Mouse (Mus musculus) lung, adult 2 months (tissue): Measurements from ENCODE around the gene Tns3. TPM values are rescaled to one million over a fixed set of nuclear protein-coding genes. Genes with fewer than 3 reads are reported as not detected.

Experiments
- DNase-seq: peaks from one replicate; pipeline ENCODE4 v3.0.0; 2022
- H3K4me1 ChIP-seq: fragments of 200-500 bp; 2 replicates; pipeline ENCODE4 v1.6.1; 2011; ENCODE audit warnings: low read length; ENCODE audit not compliant: control insufficient read depth, insufficient read depth
- H3K4me3 ChIP-seq: fragments of 200-500 bp; replicated peaks from 2 replicates; pipeline ENCODE3; 2011; ENCODE audit warnings: low read depth, mild to moderate bottlenecking, control low read depth, low read length; ENCODE audit errors: extremely low read depth
- CTCF ChIP-seq: fragments of 200-500 bp; IDR thresholded peaks from 2 replicates; pipeline ENCODE4 v1.5.1; 2011; ENCODE audit warnings: mild to moderate bottlenecking, low read length, control low read depth; ENCODE audit not compliant: insufficient read depth
- POLR2A ChIP-seq: fragments of 200-500 bp; IDR thresholded peaks from 2 replicates; pipeline ENCODE4 v1.6.1; 2011; ENCODE audit warnings: low read depth, mild to moderate bottlenecking, control low read depth, low read length, borderline replicate concordance; ENCODE audit errors: extremely low read depth
- WGBS: fragments of 180-500 bp; shearing (Covaris S2); methylation state at CpG from one replicate; pipeline ENCODE4 v1.1.7; 2018; 5-methylcytosine and 5-hydroxymethylcytosine counted together
- polyA plus RNA-seq: library from polyadenylated mRNA; depleted of rRNA; stranded (reverse); fragments of >200 nt; gene quantifications from 2 replicates; pipeline ENCODE4 v1.2.3, GENCODE M21; 2012; rRNA removed

Tns3 gene
- 160 and 164 TPM in 2 replicates for polyA plus RNA-seq

DNA sequence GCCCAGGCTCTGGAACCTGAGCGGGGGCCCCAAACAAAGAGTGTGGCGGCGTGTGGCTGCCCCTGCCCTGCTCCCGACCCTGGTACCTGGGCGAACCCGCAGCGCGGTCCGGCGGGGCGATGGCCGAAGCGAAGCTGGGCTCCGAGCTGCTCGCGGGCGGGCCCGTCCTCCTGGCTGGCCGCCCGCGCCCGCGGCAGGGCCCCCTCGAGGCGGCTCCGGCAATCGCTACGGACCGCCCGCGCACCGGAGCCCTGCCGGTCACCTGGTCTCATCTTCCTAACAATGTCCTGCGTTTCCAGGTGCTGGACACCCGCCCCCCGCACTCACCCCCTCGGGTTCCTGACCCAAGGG, at the start of gene Tns3:
Gene Tns3 (minus strand): TSS at position 143 of the 351 bp plus-strand sequence.
- no peak for TF ChIP-seq CTCF
- TF ChIP-seq POLR2A = peak; percentile 19; the same call in 1 of the 2 replicates
- DNase-seq = no peak
- H3K4me3 ChIP-seq = peak within 1 kb of the TSS; percentile 70
- under 1% methylated on average over 37 of the region's 37 CpGs for WGBS
- H3K4me1 ChIP-seq = peaks cover 6% of the 10 kb centered on the region

DNA sequence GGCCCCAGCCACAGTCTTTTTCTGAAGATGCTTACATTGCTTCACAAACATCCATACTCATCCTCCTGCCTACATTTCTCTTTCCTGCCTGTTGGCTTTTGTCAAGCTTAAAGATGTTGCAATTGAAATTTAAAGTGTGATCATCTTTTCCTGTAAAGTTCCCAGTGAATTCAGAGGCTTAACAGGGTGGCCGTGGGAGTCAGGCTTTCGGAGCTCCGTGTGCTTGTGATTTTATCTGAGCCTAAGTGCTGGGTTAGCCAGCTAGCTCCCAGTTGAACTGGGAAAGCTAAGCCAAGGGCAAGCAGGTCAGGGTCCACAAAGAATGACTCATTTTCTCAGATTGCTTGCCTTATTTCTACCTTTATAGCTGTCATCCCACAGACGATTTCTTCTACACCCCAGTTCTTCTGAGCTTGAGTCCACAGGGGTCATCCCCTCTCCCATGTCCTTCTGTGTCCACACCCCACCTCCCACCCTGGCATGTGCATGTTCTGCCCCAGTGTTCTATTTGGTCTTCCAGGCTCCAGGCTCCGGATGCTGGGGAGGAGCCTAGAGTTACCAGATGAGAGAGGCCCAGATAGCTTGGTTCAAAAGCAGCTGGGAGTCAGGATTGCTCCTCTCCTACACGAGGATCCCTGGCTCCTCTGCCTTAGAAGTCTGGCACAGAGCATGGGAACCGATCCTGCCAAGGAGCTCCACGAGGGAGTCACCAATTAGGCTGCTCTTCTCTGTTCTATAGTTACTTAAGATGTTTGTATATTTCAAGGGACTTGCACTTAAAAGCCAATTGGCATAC, 42.1 kb upstream of the Tns3 start:
- H3K4me3 ChIP-seq = no peak overlapping the region
- WGBS = 56% methylated on average over 8 of the region's 8 CpGs
- TF ChIP-seq CTCF (no peak), POLR2A (no peak)
- H3K4me1 ChIP-seq = peaks cover 5% of the 10 kb centered on the region
- DNase-seq = no peak

DNA sequence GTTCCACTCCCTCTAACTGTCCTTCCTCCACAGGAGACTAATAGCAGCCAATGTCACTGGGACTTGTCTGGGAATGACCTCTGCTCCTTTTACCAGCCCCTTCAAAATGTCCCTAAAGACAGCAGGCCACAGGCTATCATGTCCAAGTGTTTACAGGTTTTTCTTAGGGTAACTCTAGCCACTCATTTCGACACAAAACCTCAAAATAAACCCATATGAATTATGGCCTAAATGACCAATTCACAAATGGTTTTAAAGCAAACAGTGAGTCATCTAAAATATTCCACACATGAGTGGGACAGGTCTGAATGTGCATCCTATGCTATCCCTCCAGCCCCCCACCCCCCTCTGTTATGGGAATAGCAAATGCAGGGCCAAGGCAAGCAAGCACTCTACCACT, 40.8 kb upstream of the Tns3 start:
- WGBS = 80% methylated on average over 1 of the region's 1 CpGs
- TF ChIP-seq CTCF (no peak), POLR2A (no peak)
- H3K4me1 ChIP-seq = peaks cover 8% of the 10 kb centered on the region
- H3K4me3 ChIP-seq = no peak overlapping the region
- DNase-seq = no peak

DNA sequence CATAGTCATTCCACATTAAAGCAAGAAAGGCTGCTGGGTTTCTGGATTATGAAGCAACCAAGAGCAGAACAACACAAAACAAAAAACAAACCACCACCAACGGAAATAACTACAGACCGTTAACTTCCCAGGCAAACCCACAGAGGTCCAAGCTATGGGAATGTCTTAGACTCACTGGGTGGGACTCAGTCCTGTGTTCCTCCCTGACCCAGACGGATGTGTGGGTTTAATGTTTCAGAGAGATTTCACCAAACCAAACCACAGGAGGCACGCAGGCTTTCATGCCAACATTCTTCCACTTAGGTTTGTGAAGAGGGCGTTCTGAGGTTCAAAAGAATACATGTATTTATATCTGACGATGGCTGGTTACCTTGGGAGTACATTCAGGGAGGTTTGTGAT, 39.5 kb upstream of the Tns3 start:
- Histone ChIP-seq H3K4me3 (no peak overlapping the region), H3K4me1 (peaks cover 8% of the 10 kb centered on the region)
- no peak for TF ChIP-seq CTCF
- TF ChIP-seq POLR2A = no peak
- WGBS = 55% methylated on average over 6 of the region's 6 CpGs
- DNase-seq = no peak

DNA sequence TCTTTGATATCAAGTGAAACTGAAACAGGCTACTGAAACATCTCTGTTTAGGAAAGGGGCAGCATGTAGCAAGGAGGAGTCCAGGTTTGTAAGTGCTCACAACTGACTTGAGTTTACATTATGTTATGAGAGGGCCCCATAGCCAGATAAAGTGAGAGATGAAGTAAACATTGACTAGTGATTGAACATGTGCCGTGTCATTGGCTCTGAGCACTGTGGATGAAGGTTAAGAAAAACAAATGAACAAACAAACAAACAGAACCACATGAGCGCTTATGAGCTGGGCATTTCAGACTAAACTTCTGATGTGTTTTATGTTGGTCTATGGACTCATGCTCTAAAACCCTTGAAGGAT, 38.2 kb upstream of the Tns3 start:
- H3K4me3 ChIP-seq = no peak overlapping the region
- WGBS = 79% methylated on average over 2 of the region's 2 CpGs
- TF ChIP-seq POLR2A = no peak
- TF ChIP-seq CTCF = no peak
- peaks cover 8% of the 10 kb centered on the region for H3K4me1 ChIP-seq
- no peak for DNase-seq

DNA sequence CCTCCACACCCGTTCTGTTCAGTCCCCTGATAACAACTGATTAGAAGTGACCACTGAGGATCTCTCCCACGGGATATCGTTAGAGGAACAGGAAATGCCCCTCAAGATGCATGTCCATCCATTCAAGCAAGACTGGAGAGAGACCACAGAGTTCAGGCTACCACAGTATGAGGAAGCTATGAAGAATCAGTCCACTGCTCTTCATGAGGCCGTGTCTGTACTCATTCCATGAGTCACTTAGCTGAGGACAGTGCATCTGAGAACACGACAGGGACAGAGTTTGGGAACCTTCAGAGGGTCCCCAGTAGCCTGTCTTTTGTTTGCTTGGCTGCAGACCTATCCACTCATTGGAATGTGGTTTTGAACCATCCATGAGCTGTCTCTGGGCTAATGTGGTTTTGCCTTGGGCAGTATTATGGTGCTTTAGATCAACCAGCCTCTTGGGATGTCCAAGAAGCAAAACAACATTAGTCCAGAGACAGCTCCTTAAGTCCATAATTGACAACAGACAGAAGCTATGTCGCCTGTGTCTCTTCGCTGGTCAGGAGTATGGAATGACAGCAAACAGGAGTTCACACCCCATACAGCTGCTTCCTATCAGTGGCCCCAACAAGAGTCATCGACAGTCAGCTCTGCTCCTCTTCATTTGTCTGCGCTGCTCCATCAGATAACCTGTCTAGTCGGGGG, 37.7 kb upstream of the Tns3 start:
- WGBS = 47% methylated on average over 10 of the region's 10 CpGs
- peaks cover 8% of the 10 kb centered on the region for H3K4me1 ChIP-seq
- no peak for DNase-seq
- no peak overlapping the region for H3K4me3 ChIP-seq
- TF ChIP-seq POLR2A (no peak), CTCF (no peak)

DNA sequence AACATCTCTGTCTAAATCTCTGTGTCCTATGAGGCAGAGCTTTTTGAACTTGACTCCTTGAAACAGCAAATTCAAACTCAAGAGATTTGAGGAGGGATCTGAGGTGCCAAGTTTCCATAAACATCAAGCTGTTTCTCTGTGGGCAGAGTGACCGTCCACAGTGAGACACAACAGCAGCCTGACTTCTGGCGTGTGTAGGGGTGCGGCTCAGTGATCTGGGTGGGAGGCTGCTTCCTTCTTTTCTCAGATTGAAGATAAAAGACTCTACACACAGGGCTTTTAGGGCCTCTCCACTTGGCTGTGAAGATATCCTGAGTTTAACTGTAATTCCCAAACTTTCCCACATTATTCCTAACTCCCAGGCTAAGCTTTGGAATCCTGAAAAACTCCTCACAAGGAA, 37.1 kb upstream of the Tns3 start:
- TF ChIP-seq POLR2A (no peak), CTCF (no peak)
- DNase-seq = no peak
- WGBS = 27% methylated on average over 3 of the region's 3 CpGs
- no peak overlapping the region for H3K4me3 ChIP-seq
- peaks cover 8% of the 10 kb centered on the region for H3K4me1 ChIP-seq

DNA sequence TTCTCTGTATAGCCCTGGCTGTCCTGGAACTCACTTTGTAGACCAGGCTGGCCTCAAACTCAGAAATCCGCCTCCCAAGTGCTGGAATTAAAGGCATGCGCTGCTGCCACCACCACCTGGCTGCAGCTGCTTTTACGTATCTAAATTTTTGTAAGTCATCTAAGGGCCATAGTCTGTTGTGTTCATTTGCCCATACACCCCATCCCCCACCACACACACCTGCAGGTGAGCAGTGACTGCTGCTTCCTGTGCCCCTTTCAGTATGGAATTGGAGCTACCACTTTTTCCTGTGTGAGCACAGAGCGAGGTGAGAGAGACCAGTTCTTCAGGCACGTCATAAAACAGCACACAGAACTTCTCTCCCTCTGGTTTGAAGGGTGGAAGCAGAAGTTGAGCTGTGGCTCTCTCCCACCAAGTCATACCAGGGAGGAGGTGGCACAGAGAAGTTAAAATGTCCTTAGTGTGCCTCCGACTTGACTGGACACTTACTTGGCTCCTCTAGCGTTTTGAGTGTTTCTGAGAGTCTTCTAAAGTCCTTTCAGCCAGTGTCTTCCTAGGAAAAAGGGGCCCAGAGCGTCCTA, 36.4 kb upstream of the Tns3 start:
- WGBS = 64% methylated on average over 8 of the region's 8 CpGs
- peaks cover 8% of the 10 kb centered on the region for H3K4me1 ChIP-seq
- DNase-seq = no peak
- no peak for TF ChIP-seq CTCF
- TF ChIP-seq POLR2A = no peak
- no peak overlapping the region for H3K4me3 ChIP-seq

DNA sequence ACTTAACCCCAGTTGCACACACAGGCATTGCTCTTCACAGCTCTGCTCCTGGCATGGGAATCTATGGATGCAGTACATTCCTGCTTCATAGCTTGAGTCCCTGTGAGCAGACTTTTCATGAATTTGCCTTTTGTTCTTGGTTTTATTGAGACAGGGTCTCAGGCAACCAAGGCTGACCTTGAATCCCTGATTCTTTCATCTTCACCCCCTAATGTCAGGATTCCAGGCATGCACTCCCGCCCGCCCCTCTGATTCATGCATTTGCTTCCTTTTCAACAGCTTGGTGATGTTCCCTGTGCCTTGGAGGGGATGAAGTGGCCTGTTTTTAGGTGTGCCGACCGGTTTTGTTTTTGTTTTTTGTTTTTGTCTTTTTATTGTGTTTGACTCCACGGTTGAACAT, 35.4 kb upstream of the Tns3 start:
- no peak for TF ChIP-seq CTCF
- no peak for DNase-seq
- no peak overlapping the region for H3K4me3 ChIP-seq
- H3K4me1 ChIP-seq = peaks cover 8% of the 10 kb centered on the region
- 86% methylated on average over 5 of the region's 5 CpGs for WGBS

DNA sequence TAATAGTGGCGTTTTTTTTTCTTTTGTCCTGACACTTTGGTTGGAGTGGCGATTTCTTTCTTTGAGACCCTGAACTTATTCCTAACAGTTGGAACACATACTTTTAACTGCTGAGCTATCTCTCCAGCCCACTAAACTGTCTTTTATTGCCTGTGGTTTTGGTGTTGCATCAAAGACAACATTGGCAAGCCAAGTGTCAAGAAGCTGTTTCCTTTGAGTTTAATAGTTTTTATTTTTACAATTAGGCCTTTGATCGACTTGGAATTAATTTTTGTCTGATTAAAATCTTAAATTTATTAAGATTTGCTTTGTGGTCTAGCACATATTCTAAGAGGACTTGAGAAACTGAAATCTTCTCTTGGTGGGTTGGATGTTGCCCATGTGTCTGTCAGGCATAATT, 33.3 kb upstream of the Tns3 start:
- H3K4me1 ChIP-seq = peaks cover 8% of the 10 kb centered on the region
- no peak for TF ChIP-seq CTCF
- TF ChIP-seq POLR2A = no peak
- 79% methylated on average over 3 of the region's 3 CpGs for WGBS
- no peak for DNase-seq
- H3K4me3 ChIP-seq = no peak overlapping the region
